Mouse (Mus musculus): ENCODE results near the gene Zbtb22. TPM values are rescaled to one million over a fixed set of nuclear protein-coding genes. Genes with fewer than 3 reads are reported as not detected.
"Not testable (repeated sequence)": the region's sequence is repeated elsewhere in the genome, so short reads cannot be mapped to it uniquely, and the experiment has no call there.

The Zbtb22 gene
- total RNA-seq (2015) (10.0 and 11.5 TPM in 2 replicates), total RNA-seq (2017) (13.3 and 19.2 TPM in 2 replicates)

GRCm38 (mm10) chr17:33915671-33916250, at the start of gene Zbtb22, which contains the start of gene Tapbp:
TSS of gene Zbtb22 (plus strand) at chr17:33915904.
TSS of gene Tapbp (plus strand) at chr17:33915899.
- peak; percentile 67 for ATAC-seq (replicated peaks; ENCODE audit: poor library complexity)

- not testable (repeated sequence) for ATAC-seq (replicated peaks; ENCODE audit: poor library complexity)
Measured at GRCm38 (mm10) chr17:33873537-33873936, 42.2 kb upstream of the Zbtb22 start, which contains the start of gene Gm7029. TSS of gene Gm7029 (plus strand) at chr17:33873837.

DNA sequence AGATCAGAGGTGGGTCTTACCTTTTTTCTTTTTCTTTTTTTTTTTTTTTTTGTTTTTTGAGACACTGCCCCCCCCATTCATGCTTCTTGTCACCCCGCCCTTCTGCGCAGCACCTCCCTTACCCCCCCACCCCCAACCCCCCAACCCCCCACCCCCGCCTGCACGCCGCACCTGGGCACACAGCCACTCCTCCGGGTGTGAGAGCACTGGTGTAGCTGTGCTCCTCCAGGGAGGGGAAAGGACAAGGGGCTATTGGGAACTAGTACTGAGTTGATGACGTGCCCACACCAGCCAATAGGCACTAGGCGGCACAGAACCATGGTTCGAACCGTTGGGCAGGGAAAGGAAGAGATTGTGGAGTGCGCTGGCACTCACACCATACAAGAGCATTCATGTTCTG, 41.3 kb upstream of the Zbtb22 start:
- ATAC-seq (replicated peaks; ENCODE audit: poor library complexity) = no peak

- ATAC-seq (replicated peaks; ENCODE audit: poor library complexity) = peak; percentile 64
Measured at GRCm38 (mm10) chr17:33875797-33876196, 39.9 kb upstream of the Zbtb22 start.

DNA sequence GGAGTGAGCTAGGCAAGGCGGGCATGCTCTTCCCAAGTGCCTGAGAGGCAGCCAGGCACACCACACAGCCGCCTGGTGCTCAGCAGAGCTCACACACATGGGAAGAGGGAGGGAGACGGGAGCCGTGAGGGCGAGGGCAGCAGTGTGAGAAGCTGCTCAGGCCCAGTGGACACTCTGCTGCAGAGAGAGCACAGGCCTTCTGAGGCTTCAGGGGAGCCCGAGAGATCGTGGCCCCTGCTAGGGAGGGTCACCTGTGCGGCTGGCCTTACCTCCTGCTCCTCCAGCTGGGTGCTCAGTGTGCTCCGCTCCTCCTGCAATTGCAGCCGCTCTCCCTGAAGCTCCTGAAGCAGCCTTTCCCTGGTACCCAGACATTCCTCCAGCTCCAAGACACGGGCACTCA, 31.4 kb upstream of the Zbtb22 start:
- not testable (repeated sequence) for ATAC-seq (replicated peaks; ENCODE audit: poor library complexity)

DNA sequence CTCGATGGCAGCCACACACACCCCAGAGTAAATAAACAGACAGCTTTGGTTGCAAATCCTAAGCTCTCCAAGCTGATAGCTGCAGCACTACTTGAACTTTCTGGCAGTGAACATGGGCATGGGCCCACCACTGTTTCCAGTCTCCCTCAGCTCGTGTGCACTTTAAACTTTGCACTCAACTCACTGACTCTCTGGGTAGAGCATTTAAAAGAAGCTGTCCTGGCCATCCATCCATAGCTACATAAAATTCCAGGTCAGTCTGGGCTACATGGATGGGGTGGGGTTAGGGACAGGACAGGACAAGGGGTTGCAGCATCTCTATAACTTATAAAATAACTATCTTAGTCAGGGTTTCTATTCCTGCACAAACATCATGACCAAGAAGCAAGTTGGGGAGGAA, 27.9 kb upstream of the Zbtb22 start:
- not testable (repeated sequence) for ATAC-seq (replicated peaks; ENCODE audit: poor library complexity)

DNA sequence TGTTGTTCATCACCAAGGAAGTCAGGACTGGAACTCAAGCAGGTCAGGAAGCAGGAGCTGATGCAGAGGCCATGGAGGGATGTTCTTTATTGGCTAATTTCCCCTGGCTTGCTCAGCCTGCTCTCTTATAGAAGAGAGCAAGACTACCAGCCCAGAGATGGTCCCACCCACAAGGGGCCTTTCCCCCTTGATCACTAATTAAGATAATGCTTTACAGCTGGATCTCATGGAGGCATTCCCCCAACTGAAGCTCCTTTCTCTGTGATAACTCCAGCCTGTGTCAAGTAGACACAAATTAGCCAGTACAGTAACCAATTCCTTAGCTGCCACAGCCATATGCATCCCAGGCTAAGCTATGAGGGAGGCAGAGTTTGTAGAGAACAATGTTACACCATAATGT, 27.5 kb upstream of the Zbtb22 start:
- ATAC-seq (replicated peaks; ENCODE audit: poor library complexity) = not testable (repeated sequence)

DNA sequence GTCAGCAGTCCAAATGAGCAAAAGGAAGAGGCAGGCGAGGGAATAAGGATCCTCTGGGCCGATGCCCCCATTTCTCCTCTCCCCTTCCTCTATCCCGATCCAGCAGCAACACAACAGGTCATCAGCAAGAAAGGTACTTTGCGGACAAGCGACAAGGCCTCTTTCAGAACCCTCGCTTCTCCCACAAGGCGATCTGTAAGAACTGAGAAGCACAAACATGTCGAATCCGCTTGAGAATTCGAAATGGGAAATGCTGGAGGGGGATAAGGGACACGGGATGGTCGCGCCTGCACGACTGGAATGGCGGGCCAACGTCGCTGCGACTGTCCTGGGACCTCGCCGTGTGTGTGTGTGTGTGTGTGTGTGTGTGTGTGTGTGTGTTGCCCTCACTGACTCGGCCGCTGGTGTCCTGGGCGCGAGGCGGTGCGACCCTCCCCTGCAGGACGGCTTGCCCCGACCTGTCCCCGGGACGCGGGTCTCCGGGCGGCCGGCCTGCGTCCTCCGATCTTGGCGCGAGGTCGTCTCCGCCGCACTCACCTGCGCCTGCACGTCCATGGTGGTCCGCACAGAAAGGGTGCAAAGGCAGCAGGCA, 25.7 kb upstream of the Zbtb22 start:
- ATAC-seq (replicated peaks; ENCODE audit: poor library complexity) = not testable (repeated sequence)

GRCm38 (mm10) chr17:33890533-33891059, 25.1 kb upstream of the Zbtb22 start, which contains the start of gene Kifc1:
TSS of gene Kifc1 (minus strand) at chr17:33890661.
- ATAC-seq (replicated peaks; ENCODE audit: poor library complexity) = peak; percentile 99

- no peak for ATAC-seq (replicated peaks; ENCODE audit: poor library complexity)
Measured at GRCm38 (mm10) chr17:33891357-33891756, 24.3 kb upstream of the Zbtb22 start.

- ATAC-seq (replicated peaks; ENCODE audit: poor library complexity) = not testable (repeated sequence)
Measured at GRCm38 (mm10) chr17:33891892-33892291, 23.8 kb upstream of the Zbtb22 start.

GRCm38 (mm10) chr17:33892429-33892828, 23.3 kb upstream of the Zbtb22 start:
- no peak for ATAC-seq (replicated peaks; ENCODE audit: poor library complexity)

GRCm38 (mm10) chr17:33893011-33893410, 22.7 kb upstream of the Zbtb22 start:
- ATAC-seq (replicated peaks; ENCODE audit: poor library complexity) = not testable (repeated sequence)

DNA sequence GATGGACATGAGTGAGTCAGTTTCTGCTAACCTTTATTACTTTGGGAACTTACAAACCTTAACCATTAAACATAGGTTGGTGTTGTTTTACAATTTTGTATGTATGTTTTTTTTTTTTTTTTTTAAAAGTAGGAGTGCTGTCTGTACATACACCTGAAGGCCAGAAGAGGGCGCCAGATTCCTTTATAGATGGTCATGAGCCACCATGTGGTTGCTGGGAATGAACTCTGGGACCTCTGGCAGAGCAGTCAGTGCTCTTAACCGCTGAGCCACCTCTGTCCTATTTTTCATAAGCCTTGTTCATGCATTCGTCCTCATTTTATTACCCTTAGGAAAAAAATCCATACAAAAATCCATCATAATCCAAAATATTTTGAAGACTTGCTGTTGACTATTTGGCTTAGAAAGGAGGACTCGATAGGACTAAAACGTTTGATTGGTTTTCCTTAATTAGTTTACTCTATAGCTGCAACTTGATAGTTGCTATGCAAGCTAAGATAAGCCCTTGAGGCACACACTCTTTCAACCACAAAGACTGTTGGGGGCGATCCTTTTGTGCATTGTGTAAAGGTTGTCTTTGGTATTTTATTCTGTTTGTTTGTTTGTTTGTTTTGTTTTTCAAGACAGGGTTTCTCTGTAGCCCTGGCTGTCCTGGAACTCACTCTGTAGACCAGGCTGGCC, 18.4 kb upstream of the Zbtb22 start:
- peak; percentile 62 for ATAC-seq (replicated peaks; ENCODE audit: poor library complexity)

GRCm38 (mm10) chr17:33898193-33898592, 17.5 kb upstream of the Zbtb22 start:
- ATAC-seq (replicated peaks; ENCODE audit: poor library complexity) = not testable (repeated sequence)

- peak; percentile 63 for ATAC-seq (replicated peaks; ENCODE audit: poor library complexity)
Measured at GRCm38 (mm10) chr17:33899642-33900041, 16.1 kb upstream of the Zbtb22 start.

- ATAC-seq (replicated peaks; ENCODE audit: poor library complexity) = no peak
Measured at GRCm38 (mm10) chr17:33900281-33900988, 15.3 kb upstream of the Zbtb22 start.

GRCm38 (mm10) chr17:33900989-33901314, 14.8 kb upstream of the Zbtb22 start:
- no peak for ATAC-seq (replicated peaks; ENCODE audit: poor library complexity)

- no peak for ATAC-seq (replicated peaks; ENCODE audit: poor library complexity)
Measured at GRCm38 (mm10) chr17:33901653-33902052, 14.1 kb upstream of the Zbtb22 start.

DNA sequence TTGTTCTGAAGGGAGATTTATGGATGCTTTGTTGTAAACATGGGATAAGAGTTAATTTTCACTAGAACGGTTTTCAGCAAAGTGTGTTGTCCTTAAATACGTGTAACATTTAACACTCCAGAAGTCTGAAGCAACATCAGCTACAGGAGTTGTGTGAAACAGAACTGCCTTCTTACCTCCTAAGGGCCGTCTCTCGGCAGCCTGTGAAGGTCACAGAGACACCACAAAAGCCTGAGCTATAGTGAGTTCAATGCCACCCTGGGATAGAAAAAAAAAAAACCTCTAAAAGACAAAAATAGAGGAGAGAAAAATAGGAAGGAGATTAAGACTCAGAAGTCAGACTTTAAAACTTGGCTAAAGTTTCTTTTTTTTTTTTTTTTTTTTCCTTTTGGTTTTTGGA, 13.6 kb upstream of the Zbtb22 start:
- no peak for ATAC-seq (replicated peaks; ENCODE audit: poor library complexity)

- ATAC-seq (replicated peaks; ENCODE audit: poor library complexity) = peak; percentile 49; the same call in 1 of the 2 replicates
Measured at GRCm38 (mm10) chr17:33902491-33902890, 13.2 kb upstream of the Zbtb22 start.
